Mouse (Mus musculus): ENCODE results near the gene Egf.

GRCm38 (mm10) chr3:129645409-129645808, 109.7 kb downstream of the Egf start:
- TF ChIP-seq CTCF (IDR thresholded peaks at IDR 0.05; ENCODE audit: extremely low read depth, insufficient read length, insufficient replicate concordance, low read depth, low read length) (no peak), POLR2A (IDR thresholded peaks at IDR 0.05; ENCODE audit: low read depth, low read length) (no peak)
